In the genomic region with DNA sequence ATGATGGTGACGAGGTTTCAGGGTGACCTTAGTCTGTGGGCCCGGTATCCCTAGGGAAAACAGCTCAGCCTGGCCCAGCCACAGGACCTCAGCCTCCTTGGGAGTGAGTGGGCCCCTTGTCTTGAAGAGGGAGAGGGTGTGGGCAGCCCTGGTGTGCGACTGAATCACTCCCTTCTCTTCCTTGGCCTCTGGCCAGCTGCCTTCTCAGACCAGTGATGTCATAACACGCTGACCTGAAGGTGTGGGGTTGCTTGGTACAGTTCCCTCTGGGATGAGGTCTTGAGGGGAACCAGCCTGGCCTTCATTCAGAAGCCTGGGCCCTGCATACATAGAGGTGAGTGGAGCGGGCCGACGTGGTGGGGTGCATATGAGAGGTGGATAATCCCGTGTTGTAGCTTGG, we compare ENCODE assay signal across 12 mouse cellular contexts. TPM values are rescaled to one million over a fixed set of nuclear protein-coding genes. Genes with fewer than 3 reads are reported as not detected.
DNase-seq lines count a peak whose midpoint lies in the region; ATAC-seq lines count a peak whose summit lies in the region.
"Had no signal": no experiment of that assay in that cellular context is flagged by ENCODE, and none has a peak within 500 bp of the region (broad histone marks: within the 10 kb centered on the region; RNA-seq: fewer than 3 reads in every experiment).

No protein-coding gene starts in this region.

- H3K27ac ChIP-seq in heart, embryonic 10.5 days: 0 out of 2 replicates have a peak overlapping the region, but pooled peaks have one; percentile 7
- H3K27ac ChIP-seq in forebrain, embryonic 14.5 days (ENCODE audit: low read depth, low read length): no peak overlapping the region
- H3K27ac ChIP-seq: embryonic facial prominence, embryonic 15.5 days; liver, embryonic 13.5 days had no signal

- 64% methylated on average over 8 of the region's 8 CpGs for WGBS in heart, embryonic 10.5 days
- WGBS in forebrain, embryonic 14.5 days: 79% methylated on average over 8 of the region's 8 CpGs

- no peak for ATAC-seq in forebrain, embryonic 14.5 days

- no peak overlapping the region for H3K9ac ChIP-seq in forebrain, embryonic 14.5 days (ENCODE audit: low read length)
- H3K9ac ChIP-seq: embryonic facial prominence, embryonic 15.5 days; liver, embryonic 13.5 days had no signal

- DNase-seq in heart, embryonic 10.5 days (ENCODE audit: low spot score): peak; percentile 76
- DNase-seq in heart, postnatal 36 days: no peak
- peak; percentile 70 for DNase-seq in urinary bladder, postnatal 14 days (ENCODE audit: low spot score)
- no peak for DNase-seq in urinary bladder, postnatal 10 days (ENCODE audit: low spot score)
- peak; percentile 72 to 86 for DNase-seq in lung, adult 18-20 months
- DNase-seq in ovary, postnatal 36 days (ENCODE audit: low spot score): peak; percentile 46
- no peak for DNase-seq in forebrain, embryonic 14.5 days (ENCODE audit: low spot score)
- DNase-seq in layer of hippocampus, adult 9-10 months (ENCODE audit: low spot score): no peak
- DNase-seq: kidney, adult 18-20 months; liver, embryonic 13.5 days; midbrain, embryonic 14.5 days had no signal

- no peaks in the 10 kb centered on the region for H3K36me3 ChIP-seq in heart, embryonic 10.5 days
- H3K36me3 ChIP-seq in forebrain, embryonic 14.5 days (ENCODE audit: control insufficient read depth, insufficient read depth, low read length): no peaks in the 10 kb centered on the region
- H3K36me3 ChIP-seq: embryonic facial prominence, embryonic 15.5 days had no signal

- H3K27me3 ChIP-seq in heart, embryonic 10.5 days (ENCODE audit: insufficient read depth, poor library complexity, severe bottlenecking): 0 out of 2 replicates have a peak, but pooled peaks cover 16% of the 10 kb centered on the region
- H3K27me3 ChIP-seq in forebrain, embryonic 14.5 days (replicated peaks; ENCODE audit: control insufficient read depth, insufficient read depth, low read length): no peaks in the 10 kb centered on the region
- H3K27me3 ChIP-seq: embryonic facial prominence, embryonic 15.5 days; liver, embryonic 13.5 days had no signal

- no peak overlapping the region for H3K4me3 ChIP-seq in heart, embryonic 10.5 days
- no peak overlapping the region for H3K4me3 ChIP-seq in forebrain, embryonic 14.5 days (ENCODE audit: low read depth, low read length)
- H3K4me3 ChIP-seq: embryonic facial prominence, embryonic 15.5 days; liver, embryonic 13.5 days had no signal

- peaks cover 69% of the 10 kb centered on the region for H3K4me1 ChIP-seq in heart, embryonic 10.5 days
- peaks cover 27% of the 10 kb centered on the region for H3K4me1 ChIP-seq in forebrain, embryonic 14.5 days (ENCODE audit: control insufficient read depth, insufficient read depth, low read length)

- no peak overlapping the region for H3K4me2 ChIP-seq in forebrain, embryonic 14.5 days (ENCODE audit: low read length)
- H3K4me2 ChIP-seq: embryonic facial prominence, embryonic 15.5 days; liver, embryonic 13.5 days had no signal

- no peaks in the 10 kb centered on the region for H3K9me3 ChIP-seq in heart, embryonic 10.5 days
- no peaks in the 10 kb centered on the region for H3K9me3 ChIP-seq in forebrain, embryonic 14.5 days (replicated peaks; ENCODE audit: control insufficient read depth, low read length)
- H3K9me3 ChIP-seq: embryonic facial prominence, embryonic 15.5 days; liver, embryonic 13.5 days had no signal

- intact Hi-C loops in heart, postnatal 36 days (cut with DNase I): no loop called here

RNA-seq across cellular contexts. Expression of a gene that starts 13.1 kb away (rescaled TPM):
- 6.5 and 9.2 TPM in 2 replicates for polyA plus RNA-seq in heart, embryonic 10.5 days (2016; fragmentation: Nextera tagmentation; extraction: Ambion mirVana)
- total RNA-seq in heart, postnatal 36 days (2021): 10 to 100 TPM; 18.0 to 19.8 TPM
- polyA plus RNA-seq in forebrain, embryonic 14.5 days (2014; fragmentation: Nextera tagmentation; extraction: Ambion mirVana): 11.2 and 13.1 TPM in 2 replicates

RNA-seq across cellular contexts. Expression of a gene that starts 48.1 kb away (rescaled TPM):
- 72.0 and 82.0 TPM in 2 replicates for polyA plus RNA-seq in heart, embryonic 10.5 days (2016; fragmentation: Nextera tagmentation; extraction: Ambion mirVana)
- 100 to 1,000 TPM in 1 of 2 experiments, 10 to 100 TPM in 1; 55.9 to 114 TPM for total RNA-seq in heart, postnatal 36 days (2021)
- polyA plus RNA-seq in forebrain, embryonic 14.5 days (2014; fragmentation: Nextera tagmentation; extraction: Ambion mirVana): 43.9 and 56.0 TPM in 2 replicates

Comparison
In these comparisons a context has a peak if more than half of its experiments do, and no peak if none do; other contexts are left out.
1. DNase-seq: peak in heart, embryonic 10.5 days (single experiment), urinary bladder, postnatal 14 days (single experiment), lung, adult 18-20 months (2 of 2) and ovary, postnatal 36 days (single experiment); none in heart, postnatal 36 days (0 of 2), urinary bladder, postnatal 10 days (single experiment), forebrain, embryonic 14.5 days (single experiment) and layer of hippocampus, adult 9-10 months (single experiment).